Mouse (Mus musculus) spleen, adult 18-20 months (tissue): Measurements from ENCODE around the gene Morn4.
A peak's percentile ranks its signal among the peaks of the same experiment; 100 is the strongest.

Source experiments
- DNase-seq, 2 experiments: peaks; one replicate each; pipeline ENCODE4 v3.0.0; 2022; ENCODE audit warnings: mixed read lengths in 2 of 2

The Morn4 gene

DNA sequence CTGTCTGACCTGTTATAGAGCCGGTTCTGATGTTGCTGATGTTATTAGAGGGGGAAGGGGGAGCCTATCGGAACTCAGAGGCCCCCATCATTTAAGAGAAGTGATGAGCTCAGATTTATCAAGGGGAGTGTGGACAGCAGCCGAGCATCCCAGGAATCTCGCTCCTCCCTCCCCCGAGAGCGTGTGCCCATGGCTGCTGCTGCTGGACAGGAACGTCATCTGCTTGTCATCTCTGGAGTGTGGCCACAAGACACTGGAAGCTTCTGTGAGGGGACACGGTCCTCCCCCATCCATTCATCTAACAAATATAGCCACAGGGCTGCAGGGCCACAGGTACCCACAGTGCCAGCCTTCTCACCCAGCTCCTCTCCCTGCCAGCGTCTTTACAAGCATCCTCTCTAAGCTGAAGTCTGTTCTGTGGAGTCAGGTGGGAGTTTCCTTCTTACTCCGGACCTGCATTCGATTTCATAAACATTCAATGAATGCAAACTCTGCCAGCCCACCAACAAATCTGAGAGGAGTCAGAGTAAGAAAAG lies 48.9 kb downstream of the Morn4 start:
- no peak for DNase-seq

GRCm38 (mm10) chr19:42036357-42036756 lies 49.8 kb downstream of the Morn4 start:
- no peak for DNase-seq

- DNase-seq, result peak; percentile 55 to 66
Observed at GRCm38 (mm10) chr19:42035456-42036248, 50.5 kb downstream of the Morn4 start, which contains the start of gene Ankrd2. Ankrd2 (plus strand) TSS chr19:42036000.

- DNase-seq, result peak in 1 of 2 experiments; percentile 7
Observed at GRCm38 (mm10) chr19:42034881-42035455, 51.2 kb downstream of the Morn4 start.

DNA sequence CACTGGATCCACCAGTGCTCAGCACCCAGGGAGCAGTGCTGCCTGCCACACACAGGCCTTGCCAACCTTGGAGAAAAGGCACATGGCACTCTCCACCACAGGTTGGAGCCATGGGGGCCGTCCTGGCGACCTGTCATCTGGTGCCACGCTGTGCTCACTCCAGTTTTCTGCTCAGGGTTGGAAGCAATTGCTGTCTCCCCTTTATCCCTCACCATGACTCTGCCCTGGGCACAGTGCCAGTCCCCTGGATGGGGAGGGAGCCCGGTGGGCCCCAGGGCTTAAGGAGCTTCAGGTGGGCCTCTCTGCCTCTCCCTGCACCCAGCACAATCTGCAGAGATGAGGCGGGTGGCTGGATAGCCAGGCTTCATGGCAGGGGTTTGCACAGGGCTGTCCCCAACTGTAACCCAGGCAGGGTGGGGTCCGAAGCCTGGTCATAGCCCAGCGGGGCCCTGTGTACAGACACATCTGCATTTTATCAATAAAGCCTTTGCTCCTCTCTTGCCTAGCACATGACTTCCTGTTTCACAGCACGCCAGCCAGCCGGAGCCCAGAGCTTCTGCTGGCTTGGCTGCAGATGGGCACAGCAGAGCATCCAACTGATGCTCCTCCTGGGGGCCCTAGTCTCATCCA lies 51.9 kb downstream of the Morn4 start:
- DNase-seq, result peak in 1 of 2 experiments; percentile 6

- DNase-seq, result no peak
Observed at GRCm38 (mm10) chr19:42033611-42034010, 52.5 kb downstream of the Morn4 start.

GRCm38 (mm10) chr19:42031112-42031511 lies 55.0 kb downstream of the Morn4 start:
- DNase-seq, result no peak

GRCm38 (mm10) chr19:42026158-42026557 lies 60.0 kb downstream of the Morn4 start:
- peak; percentile 47 to 75 for DNase-seq
